Mouse (Mus musculus) skeletal muscle tissue, adult 2 months (tissue): ENCODE data around the gene Eps15l1.

Experiments used
- DNase-seq: peaks from one replicate; pipeline ENCODE4 v3.0.0-alpha.2; 2012; ENCODE audit warnings: low read depth, low spot score

Eps15l1 gene

DNA sequence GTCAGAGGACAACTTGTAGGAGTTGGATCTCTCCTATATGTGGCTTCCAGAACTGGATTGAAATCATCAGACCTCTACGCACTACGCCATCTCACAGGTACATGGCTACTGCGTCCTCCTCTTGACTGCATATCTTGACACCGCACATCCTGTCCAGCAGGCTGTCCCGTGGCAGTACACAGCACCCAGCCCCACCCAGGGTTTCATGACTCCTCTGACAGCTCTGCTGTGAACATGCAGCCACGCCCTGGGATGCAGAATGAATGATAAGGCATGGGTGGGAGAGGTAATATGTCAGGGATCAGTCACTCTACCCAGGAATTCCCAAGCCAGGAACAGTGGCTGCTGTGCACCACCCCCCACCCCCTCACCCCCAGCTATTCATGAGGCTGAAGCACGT is 7.4 kb downstream of the Eps15l1 start:
- DNase-seq = no peak

GRCm38 (mm10) chr8:72409443-72409842 is 11.8 kb downstream of the Eps15l1 start:
- no peak for DNase-seq

GRCm38 (mm10) chr8:72407878-72408277 is 13.4 kb downstream of the Eps15l1 start:
- no peak for DNase-seq

DNA sequence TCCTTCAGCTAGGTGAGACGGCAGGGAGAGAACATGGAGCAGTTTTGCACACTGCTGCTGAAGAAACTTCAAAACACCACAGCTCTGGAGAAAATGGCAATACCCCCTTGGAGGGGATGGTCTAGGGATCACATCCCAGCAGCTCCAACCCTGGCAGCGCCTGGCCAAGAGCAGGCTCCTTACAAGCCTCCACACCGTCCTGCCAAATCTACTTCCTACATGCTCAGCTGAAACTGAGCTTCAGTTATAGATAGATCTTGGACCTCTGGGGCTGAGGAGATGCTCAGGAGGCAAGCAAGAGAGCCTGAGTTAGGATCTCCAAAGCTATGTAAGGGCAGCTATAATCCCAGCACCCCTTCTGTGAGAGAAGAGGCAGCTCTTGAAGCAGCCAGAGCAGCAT is 18.3 kb downstream of the Eps15l1 start:
- peak; percentile 61 for DNase-seq

GRCm38 (mm10) chr8:72401381-72401780 is 19.9 kb downstream of the Eps15l1 start:
- DNase-seq = no peak

DNA sequence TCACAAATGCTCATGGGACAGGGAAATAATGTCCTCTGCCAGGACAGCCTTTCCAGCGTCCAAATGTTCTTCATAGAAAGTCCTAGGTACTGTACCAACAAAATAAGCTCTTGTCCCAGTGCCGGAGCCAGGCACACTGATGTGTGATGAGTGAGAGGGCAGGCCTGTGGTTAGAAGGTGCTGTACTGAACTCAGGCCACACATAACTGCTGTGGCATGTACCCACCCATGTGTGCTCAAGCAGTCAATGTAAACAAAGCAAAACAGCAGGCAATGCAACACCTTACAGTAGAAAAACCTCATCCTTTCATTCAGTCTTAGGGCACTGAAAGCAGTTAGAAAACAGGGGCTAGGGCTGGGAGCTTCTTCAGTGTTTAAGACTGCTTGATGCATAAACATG is 35.5 kb downstream of the Eps15l1 start:
- no peak for DNase-seq

GRCm38 (mm10) chr8:72382395-72382794 is 38.9 kb downstream of the Eps15l1 start:
- no peak for DNase-seq

DNA sequence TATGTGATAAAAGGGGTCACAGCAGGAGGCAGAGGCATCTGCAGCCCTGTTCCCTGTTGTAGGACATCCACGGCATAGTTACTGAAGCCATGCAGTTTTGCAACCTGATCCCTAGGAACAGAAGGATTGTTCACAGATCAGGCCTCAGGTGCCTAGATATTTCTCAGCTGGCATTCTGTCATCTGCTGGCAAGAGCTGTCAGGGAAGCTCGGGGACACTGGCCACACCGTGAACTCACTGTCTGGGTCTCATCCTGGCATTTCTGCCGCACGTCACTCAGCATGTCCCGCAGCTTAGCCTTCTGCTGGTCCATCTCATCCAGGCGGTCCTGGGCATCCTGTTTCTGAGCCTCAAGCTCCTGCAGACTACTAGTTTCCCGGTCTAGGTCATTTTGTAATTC is 40.6 kb downstream of the Eps15l1 start:
- no peak for DNase-seq

DNA sequence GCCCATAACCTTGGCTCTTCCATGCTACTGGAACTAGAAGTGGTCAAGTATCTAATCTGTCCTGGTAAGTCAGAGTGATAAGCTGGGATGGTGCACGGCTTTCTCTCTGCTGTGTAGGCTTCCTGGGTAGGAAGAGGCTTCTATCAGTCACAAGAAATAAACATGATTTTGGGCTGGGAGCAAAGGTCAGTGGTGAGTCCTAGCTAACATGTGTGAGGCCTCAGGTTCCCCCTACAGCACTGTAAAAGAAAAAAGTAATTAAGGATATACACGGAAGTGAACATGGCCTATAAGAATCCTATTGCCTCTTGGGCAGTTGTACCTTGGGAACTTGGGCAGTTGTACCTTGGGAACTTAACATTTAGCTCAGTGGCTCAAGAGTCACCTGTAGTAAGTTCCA is 44.4 kb downstream of the Eps15l1 start:
- DNase-seq = no peak

- DNase-seq = no peak
Measured at GRCm38 (mm10) chr8:72376309-72376708, 45.0 kb downstream of the Eps15l1 start.

- no peak for DNase-seq
Measured at GRCm38 (mm10) chr8:72375161-72375560, 46.1 kb downstream of the Eps15l1 start.

GRCm38 (mm10) chr8:72372311-72372710 is 48.9 kb downstream of the Eps15l1 start:
- no peak for DNase-seq

DNA sequence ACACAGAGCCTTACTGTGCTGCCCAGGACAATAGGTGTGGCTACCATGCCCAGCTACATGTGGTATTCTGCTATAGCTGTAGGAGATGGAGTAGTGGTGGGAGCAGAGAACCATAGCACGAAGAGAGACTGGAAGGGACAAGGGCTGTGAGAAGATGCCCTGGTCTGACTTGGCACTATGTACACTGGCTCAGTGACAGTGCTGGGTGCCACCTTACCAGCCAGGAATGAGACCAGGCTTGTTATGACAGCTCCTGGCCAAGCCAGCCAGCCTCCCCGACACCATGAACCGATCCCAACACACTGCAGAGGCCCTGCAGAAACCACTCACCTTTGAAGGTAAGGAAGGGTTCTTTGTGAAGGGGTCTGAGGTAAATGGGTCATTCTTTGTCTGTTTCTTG is 49.9 kb downstream of the Eps15l1 start:
- no peak for DNase-seq

GRCm38 (mm10) chr8:72366435-72366834 is 54.8 kb downstream of the Eps15l1 start:
- no peak for DNase-seq

DNA sequence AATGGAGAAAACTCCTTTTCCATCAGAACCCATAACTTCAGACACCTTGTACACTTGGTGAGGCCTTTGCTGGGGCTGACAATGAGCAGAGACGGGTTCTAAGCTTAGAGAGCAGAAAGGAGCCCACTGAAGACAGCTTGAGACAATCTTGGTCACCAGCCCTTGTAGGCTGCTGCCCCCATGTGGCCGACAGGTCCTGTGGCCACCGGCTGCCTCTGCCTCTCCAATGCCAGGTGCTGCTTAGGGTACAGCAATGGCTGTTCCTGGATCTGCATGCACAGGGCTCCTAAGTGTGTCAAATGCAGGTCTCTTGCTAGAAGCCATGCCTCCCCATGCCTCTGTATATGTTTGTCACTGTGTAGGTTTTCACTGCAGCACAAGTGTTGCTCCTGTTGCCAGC is 55.4 kb downstream of the Eps15l1 start:
- DNase-seq = peak; percentile 69

- DNase-seq = no peak
Measured at GRCm38 (mm10) chr8:72365016-72365415, 56.2 kb downstream of the Eps15l1 start.

GRCm38 (mm10) chr8:72363457-72363856 is 57.8 kb downstream of the Eps15l1 start:
- no peak for DNase-seq

DNA sequence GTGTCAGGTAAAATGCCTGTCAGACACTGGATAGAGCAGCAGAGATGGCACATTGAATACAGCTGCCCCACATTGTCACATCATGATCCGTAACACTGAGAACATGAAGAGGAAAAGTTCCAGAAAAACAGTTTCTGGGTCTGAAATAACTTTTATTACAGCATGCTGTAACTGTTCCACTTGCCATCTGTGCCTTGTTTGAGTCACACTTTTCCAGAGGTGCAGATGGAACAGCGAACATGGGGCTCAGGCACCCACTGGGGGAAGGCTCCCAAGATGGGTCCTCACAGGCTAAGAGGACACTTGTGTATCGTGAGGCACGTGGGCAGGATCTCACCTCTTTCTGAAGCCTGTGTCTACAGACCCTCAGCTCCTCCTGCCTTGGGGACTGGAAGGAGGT is 58.5 kb downstream of the Eps15l1 start:
- DNase-seq = no peak

DNA sequence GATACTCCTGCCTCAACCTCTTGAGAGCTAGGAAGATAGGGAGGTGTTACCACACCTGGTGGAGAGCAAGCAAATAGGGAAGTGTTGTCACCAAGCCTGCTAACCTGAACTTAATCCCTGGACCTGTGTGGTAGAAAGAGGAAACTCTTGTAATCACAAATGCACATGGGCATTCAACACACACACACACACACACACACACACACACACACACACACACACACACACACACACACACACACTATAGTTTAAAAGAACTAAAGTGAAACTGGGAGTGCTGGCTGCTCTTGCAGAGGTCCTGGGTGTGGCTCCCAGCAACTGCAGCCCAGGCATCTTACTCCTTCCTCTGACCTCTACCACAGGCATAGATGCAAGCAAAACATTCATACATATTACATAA is 61.1 kb downstream of the Eps15l1 start:
- no peak for DNase-seq

DNA sequence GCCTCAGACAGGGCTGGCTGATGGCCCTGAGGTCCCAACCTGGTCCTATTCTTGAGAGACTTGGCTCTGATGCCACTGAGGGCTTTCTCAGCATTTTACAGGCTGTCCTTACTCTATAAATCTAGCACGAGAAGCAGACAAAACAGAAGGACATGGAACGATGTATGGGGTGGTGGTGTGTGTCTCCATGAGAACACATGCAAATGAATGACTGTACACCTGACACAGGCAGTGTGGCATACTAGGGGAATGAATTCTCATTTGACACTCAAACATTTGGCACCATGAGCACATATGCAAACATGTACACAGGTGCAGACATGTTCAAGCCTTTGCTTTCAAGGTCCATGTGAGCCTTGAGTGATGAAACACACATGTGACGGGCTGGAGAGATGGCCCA is 64.7 kb downstream of the Eps15l1 start:
- DNase-seq = no peak

DNA sequence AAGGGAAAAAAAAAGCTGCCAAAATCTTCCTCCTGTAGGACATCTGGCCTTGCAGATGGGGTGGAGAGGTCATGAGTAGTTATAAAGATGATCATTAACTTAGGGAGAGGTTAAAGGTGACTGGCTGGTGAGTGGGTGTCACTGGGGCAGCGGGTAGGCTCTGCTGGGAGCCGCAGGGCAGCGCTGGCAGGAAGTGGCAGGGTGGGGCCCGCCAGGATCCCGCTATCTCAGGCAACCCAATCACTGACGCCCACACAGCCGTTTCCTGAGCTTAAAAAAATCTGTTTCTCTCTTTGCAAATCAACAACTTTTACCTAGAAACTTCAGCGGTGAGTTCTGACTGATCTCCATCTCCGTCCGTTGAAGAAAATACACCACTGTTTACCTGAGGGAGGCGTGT is 67.0 kb downstream of the Eps15l1 start:
- peak; percentile 50 for DNase-seq

GRCm38 (mm10) chr8:72353700-72354045 is 67.6 kb downstream of the Eps15l1 start:
- DNase-seq = no peak

- DNase-seq = no peak
Measured at GRCm38 (mm10) chr8:72352951-72353699, 68.1 kb downstream of the Eps15l1 start.

- DNase-seq = no peak
Measured at GRCm38 (mm10) chr8:72351405-72352005, 69.8 kb downstream of the Eps15l1 start.
